Mouse (Mus musculus): ENCODE data around the gene Pakap. TPM values are rescaled to one million over a fixed set of nuclear protein-coding genes. Genes with fewer than 3 reads are reported as not detected.

Gene Pakap
- polyA plus RNA-seq, 1 experiment from 2014 or later: 24.7 TPM

DNA sequence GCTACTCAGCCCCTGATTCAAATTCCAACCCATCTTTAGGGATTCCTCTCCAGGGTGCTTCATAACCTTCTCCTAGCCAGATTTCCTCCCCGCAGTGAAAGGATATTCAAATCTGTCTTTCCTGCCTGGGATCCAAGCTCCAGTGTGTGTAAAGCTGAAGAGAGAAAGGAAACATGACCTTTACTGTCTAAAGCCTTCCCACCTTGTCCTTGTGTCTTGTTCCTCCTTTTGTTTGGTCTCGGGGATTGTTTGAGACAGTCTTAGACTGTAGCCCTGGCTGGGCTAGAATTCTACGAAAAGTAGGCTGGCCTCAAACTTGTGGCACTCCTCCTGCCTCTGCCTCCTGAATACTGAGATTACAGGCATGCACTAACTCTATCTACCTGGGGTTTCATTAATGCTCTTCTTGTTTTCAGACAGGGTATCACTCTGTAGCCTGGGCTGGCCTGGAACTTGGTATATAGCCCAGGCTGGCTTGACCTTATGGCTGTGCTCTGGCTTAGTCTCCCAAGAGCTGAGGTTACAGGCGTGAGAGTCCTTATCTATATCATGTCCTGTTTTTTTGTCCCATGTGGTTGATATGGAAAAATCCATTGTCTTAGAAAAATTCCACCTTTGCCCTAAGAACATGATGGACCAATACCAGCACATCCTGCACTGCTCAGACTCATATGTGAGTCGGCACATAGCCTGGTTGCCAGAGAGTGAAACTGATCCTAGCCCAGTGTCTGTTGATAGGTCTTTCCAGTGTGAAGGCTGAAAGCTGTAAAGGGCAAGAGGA lies 126.6 kb downstream of the Pakap start:
- WGBS: 79% methylated on average over 5 of the region's 5 CpGs
- no peak overlapping the region for H3K9ac ChIP-seq
- no peaks in the 10 kb centered on the region for H3K27me3 ChIP-seq (replicated peaks)
- H3K36me3 ChIP-seq: no peaks in the 10 kb centered on the region
- no peak for ATAC-seq (ENCODE audit: insufficient read depth, low FRiP score, low read depth)
- no peak overlapping the region for H3K4me2 ChIP-seq
- H3K27ac ChIP-seq: no peak overlapping the region
- no peak overlapping the region for H3K4me3 ChIP-seq (replicated peaks)
- no peaks in the 10 kb centered on the region for H3K4me1 ChIP-seq
- no peaks in the 10 kb centered on the region for H3K9me3 ChIP-seq

DNA sequence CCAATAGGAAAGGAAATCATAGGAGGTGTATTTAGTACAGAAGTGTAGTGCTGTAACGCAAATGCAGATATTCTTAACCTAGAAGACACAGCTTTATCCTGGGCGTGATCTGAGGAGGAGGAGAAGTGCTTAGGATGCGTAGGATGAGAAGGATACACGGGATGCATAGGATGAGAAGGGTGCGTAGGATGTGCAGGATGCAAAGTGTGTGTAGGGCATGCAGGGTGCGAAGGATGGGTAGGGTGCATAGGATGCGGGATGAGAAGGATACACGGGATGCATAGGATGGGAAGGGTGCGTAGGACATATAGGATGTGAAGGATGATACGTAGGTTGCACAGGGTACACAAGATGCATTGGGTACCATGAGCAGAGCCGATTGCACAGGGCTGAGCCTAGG lies 129.0 kb downstream of the Pakap start:
- H3K4me1 ChIP-seq: no peaks in the 10 kb centered on the region
- H3K9me3 ChIP-seq: no peaks in the 10 kb centered on the region
- no peak for ATAC-seq (ENCODE audit: insufficient read depth, low FRiP score, low read depth)
- H3K36me3 ChIP-seq: no peaks in the 10 kb centered on the region
- no peak overlapping the region for H3K9ac ChIP-seq
- 92% methylated on average over 11 of the region's 11 CpGs for WGBS
- no peak overlapping the region for H3K4me3 ChIP-seq (replicated peaks)
- no peaks in the 10 kb centered on the region for H3K27me3 ChIP-seq (replicated peaks)
- H3K4me2 ChIP-seq: no peak overlapping the region
- H3K27ac ChIP-seq: no peak overlapping the region

DNA sequence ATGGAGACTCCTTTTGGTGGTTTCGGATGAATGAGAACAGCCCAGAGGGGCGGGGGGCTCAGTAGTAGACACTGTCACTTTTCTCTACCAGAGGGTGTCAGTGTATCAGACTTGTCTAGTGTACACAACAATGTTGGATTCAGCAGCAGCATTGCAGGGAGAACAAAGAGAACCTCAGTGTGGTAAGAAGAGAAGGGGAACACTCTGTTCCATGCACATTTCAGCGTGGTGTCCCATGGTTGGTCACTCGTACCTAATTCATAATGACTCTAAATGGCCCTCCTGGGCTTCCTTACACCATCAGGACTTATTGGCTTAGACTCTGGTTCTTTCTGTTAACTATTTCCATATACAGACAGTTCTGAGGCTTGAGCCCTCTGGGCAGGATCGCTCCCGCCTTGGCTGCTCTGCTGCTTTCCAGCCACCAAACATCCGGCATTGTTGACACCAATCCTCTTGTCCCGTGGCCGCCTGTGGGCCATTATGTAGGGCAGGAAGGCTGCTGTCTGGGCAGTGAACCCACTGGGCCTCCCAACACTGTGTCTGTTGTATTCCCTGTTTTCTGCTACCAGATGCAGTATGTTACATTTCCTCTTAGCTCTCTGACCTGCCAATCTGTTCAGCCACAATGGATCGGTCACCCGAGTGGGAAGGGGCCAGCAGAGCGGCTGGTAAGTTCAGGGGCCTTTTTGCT lies 130.1 kb downstream of the Pakap start:
- Histone ChIP-seq H3K9ac (no peak overlapping the region), H3K4me3 (replicated peaks) (no peak overlapping the region), H3K27me3 (replicated peaks) (no peaks in the 10 kb centered on the region), H3K4me1 (no peaks in the 10 kb centered on the region), H3K27ac (no peak overlapping the region), H3K36me3 (no peaks in the 10 kb centered on the region), H3K4me2 (no peak overlapping the region), H3K9me3 (no peaks in the 10 kb centered on the region)
- no peak for ATAC-seq (ENCODE audit: insufficient read depth, low FRiP score, low read depth)
- WGBS: 81% methylated on average over 12 of the region's 12 CpGs

DNA sequence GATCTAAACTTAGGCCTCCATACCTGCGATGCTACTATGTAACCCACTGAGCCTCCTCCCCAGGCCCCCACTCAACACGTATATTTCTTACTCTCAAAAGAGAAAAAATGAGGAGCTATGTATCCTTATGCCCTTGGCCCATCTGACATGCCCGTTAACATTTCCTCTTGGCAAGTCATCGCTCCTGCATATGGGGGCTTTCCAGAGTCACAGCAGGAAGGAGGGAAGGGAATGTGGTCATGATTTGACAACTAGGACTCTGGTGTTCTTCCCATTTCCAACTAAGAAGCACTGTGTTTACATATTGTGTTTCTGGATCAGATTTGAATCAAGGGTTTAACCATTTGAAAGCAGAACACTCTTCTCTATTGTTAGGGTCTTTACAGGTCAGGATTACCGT lies 133.6 kb downstream of the Pakap start:
- Histone ChIP-seq H3K9me3 (no peaks in the 10 kb centered on the region), H3K4me3 (replicated peaks) (no peak overlapping the region), H3K27ac (no peak overlapping the region), H3K4me2 (no peak overlapping the region), H3K9ac (no peak overlapping the region), H3K27me3 (replicated peaks) (no peaks in the 10 kb centered on the region), H3K4me1 (no peaks in the 10 kb centered on the region), H3K36me3 (no peaks in the 10 kb centered on the region)
- no peak for ATAC-seq (ENCODE audit: insufficient read depth, low FRiP score, low read depth)
- WGBS: 70% methylated on average over 5 of the region's 5 CpGs

DNA sequence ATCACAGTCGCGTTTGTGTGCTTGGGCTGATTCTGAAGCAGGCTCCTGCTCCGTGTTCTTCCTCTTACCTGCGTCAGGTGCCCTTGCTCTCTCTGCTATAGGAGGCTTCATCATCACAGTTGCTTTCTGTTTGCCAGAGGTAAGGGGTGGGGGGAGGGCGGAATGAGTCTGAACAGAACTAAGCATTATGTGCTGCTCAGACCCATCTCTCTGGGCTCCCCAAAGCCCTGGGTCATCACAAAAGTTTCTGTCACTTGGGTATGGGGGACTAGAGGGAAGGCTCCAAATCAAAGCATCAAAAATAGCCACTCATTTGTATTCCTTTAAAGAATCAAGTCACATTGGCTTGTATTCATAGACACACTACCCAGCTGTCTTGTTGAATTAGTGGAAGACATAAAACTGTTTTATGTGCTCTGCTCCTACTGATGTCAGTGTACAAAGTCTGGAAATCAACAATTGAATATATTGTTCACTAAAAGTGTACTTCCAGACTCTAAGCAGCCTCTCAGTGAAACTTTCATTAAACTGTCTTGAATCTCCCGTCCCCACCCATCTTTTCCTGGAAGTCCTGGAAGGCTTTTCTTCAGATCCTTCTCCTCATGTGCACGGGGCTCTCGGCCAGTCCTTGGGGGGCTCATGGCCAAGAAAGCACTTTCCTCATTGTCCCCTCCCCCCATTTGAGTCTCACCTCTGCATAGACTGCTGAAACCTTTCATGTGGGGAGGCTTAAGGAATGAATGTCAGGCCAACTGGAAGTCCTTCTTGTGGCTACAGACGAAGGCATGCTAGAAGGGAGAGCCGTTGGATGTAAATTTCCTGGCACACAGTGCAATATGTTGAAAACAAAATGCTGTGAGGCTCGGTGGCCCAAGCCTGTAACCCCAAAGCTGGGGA lies 135.8 kb downstream of the Pakap start:
- Histone ChIP-seq H3K4me2 (no peak overlapping the region), H3K9ac (no peak overlapping the region), H3K4me3 (replicated peaks) (no peak overlapping the region), H3K27me3 (replicated peaks) (no peaks in the 10 kb centered on the region), H3K36me3 (no peaks in the 10 kb centered on the region), H3K9me3 (no peaks in the 10 kb centered on the region), H3K27ac (no peak overlapping the region), H3K4me1 (no peaks in the 10 kb centered on the region)
- ATAC-seq (ENCODE audit: insufficient read depth, low FRiP score, low read depth): no peak
- WGBS: 71% methylated on average over 11 of the region's 11 CpGs

DNA sequence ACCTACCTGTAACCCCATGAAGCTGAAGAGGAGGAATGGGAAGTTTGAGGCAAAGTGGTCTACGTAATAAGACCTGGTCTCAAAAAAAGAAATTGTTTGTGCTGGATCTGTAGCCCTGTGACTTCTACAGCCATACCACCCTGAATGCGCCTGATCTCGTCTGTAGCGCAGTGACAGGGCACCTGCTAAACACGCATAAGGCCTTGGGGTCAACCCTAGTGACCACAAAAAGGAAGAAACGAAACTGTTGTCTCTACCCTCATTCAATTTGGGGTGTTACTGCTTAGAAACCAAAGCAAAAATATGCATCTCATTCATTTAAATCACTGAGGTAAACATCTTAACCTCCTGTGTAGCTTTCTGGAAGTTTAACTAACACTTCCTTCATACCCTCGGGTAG lies 136.6 kb downstream of the Pakap start:
- Histone ChIP-seq H3K4me1 (no peaks in the 10 kb centered on the region), H3K36me3 (no peaks in the 10 kb centered on the region), H3K27me3 (replicated peaks) (no peaks in the 10 kb centered on the region), H3K4me2 (no peak overlapping the region), H3K9ac (no peak overlapping the region), H3K4me3 (replicated peaks) (no peak overlapping the region), H3K9me3 (no peaks in the 10 kb centered on the region), H3K27ac (no peak overlapping the region)
- 90% methylated on average over 7 of the region's 7 CpGs for WGBS
- ATAC-seq (ENCODE audit: insufficient read depth, low FRiP score, low read depth): no peak

DNA sequence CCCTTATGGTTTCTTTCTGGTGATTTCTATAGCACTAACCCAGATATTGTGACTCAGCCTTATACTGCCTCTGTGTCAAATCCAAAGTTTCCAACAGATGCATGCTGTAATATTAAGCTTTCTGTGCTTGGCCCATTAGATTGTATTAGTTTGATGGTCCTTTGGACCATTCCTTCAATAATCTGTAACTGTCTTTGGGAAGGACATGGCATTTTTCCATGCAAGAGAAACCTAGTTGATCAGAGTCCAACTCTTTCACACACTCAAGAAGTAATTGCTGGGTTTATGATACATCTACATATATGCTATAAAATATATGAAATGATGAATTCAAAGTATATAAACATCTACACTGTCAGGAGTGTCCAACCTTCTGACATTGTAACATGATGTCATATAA lies 147.9 kb downstream of the Pakap start:
- ATAC-seq (ENCODE audit: insufficient read depth, low FRiP score, low read depth): no peak
- Histone ChIP-seq H3K4me2 (no peak overlapping the region), H3K4me1 (no peaks in the 10 kb centered on the region), H3K27me3 (replicated peaks) (no peaks in the 10 kb centered on the region), H3K9ac (no peak overlapping the region), H3K4me3 (replicated peaks) (no peak overlapping the region), H3K27ac (no peak overlapping the region), H3K36me3 (no peaks in the 10 kb centered on the region), H3K9me3 (no peaks in the 10 kb centered on the region)

DNA sequence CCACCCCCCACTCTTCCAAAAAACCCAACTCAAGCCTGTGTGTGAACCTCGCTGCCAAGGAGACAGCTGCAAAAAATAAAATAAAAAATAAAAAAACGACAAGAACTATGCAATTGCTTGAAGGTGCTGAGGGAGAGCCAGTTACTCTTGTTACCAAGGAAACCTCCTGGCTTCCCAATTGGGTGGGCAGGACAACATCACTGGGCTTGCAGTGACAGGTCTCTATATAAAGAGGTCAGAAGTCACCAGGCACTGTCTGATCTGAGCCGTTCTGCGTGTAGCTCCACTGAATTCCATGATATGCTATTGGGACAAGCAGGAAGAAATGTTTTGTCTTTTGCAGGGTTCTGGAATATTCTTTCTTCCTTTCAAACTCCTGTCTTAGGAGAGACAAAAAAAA lies 148.8 kb downstream of the Pakap start:
- Histone ChIP-seq H3K27ac (no peak overlapping the region), H3K4me3 (replicated peaks) (no peak overlapping the region)
- no peak for ATAC-seq (ENCODE audit: insufficient read depth, low FRiP score, low read depth)

DNA sequence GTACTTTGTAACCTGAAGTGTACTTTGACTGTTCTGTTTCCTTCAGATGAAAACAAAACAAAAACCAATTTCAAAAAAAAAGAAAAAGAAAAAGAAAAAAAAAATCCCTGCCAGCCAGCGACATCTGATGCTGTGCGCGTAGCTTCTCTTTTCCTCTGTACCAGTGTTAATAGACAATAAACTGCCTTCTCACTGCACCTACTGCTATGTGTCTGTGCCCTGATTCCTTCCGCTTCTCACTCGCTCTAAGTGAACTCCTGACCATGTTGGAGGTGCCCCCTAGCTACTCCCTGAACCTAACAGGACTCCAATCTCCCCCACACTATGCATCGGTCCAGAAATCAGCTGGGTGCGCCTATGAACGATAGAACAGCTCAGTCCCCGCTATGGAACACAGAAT lies 149.4 kb downstream of the Pakap start, which contains the start of gene Akap2:
TSS of gene Akap2 (plus strand) at position 304 of the 400 bp plus-strand sequence.
- Histone ChIP-seq H3K4me1 (no peaks in the 10 kb centered on the region), H3K36me3 (no peaks in the 10 kb centered on the region), H3K27me3 (replicated peaks) (no peaks in the 10 kb centered on the region), H3K4me3 (replicated peaks) (no peak within 1 kb of the TSS), H3K9me3 (no peaks in the 10 kb centered on the region), H3K27ac (no peak within 1 kb of the TSS), H3K4me2 (no peak within 1 kb of the TSS), H3K9ac (no peak within 1 kb of the TSS)
- ATAC-seq (ENCODE audit: insufficient read depth, low FRiP score, low read depth): no peak
- 88% methylated on average over 9 of the region's 9 CpGs for WGBS

More for the DNA sequence above, 148.8 kb downstream of the Pakap start:
- Histone ChIP-seq H3K36me3 (no peaks in the 10 kb centered on the region), H3K27me3 (replicated peaks) (no peaks in the 10 kb centered on the region), H3K4me1 (no peaks in the 10 kb centered on the region), H3K9me3 (no peaks in the 10 kb centered on the region), H3K9ac (no peak overlapping the region), H3K4me2 (no peak overlapping the region)
- WGBS: 38% methylated on average over 4 of the region's 4 CpGs

DNA sequence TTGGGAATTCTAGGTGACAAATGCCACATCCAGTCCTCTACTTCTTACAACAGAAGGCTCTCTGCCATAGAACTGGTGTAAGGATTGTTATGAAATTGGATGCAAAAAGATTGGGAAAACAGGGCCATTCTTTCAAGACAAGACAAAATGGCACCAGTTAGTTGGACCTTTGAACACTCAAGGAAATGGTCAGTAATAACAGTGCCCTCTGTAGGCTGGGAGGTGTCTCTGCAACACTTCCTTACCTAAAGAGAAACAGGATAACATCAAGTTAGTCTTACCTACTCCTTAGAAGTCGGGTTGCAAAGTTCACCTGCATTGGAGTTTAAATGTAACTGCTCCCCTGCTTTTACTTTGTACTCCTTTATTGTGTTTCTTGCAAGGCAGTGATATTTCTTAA lies 151.4 kb downstream of the Pakap start:
- Histone ChIP-seq H3K36me3 (no peaks in the 10 kb centered on the region), H3K4me1 (no peaks in the 10 kb centered on the region), H3K9ac (no peak overlapping the region), H3K4me2 (no peak overlapping the region), H3K9me3 (no peaks in the 10 kb centered on the region), H3K4me3 (replicated peaks) (no peak overlapping the region), H3K27ac (no peak overlapping the region), H3K27me3 (replicated peaks) (no peaks in the 10 kb centered on the region)
- ATAC-seq (ENCODE audit: insufficient read depth, low FRiP score, low read depth): no peak
- 74% methylated on average over 1 of the region's 1 CpGs for WGBS

DNA sequence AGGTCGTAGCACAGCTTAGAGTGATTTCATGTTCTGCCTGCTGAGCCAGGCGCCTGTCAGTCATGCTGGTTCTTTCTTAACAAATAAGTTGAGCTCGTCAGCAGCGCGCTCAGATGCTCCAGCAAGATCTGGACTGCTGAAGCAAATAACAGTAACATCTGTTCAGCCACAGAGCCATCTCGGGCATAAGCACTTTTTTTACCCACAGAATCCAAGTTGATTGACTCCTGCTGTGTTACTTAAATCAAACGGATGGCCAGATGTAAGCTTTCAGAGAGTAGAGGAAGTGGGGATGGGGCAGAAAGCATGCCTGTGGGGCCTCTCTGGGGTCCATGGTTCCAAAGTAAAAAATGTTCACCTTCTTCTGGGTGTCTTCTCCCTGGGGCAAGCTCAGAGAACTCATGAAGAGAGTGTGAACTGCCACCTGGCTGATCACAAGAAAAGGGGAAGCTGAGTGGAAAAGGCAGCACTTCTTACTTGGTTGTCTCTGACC lies 152.9 kb downstream of the Pakap start:
- no peaks in the 10 kb centered on the region for H3K36me3 ChIP-seq
- no peaks in the 10 kb centered on the region for H3K9me3 ChIP-seq
- H3K9ac ChIP-seq: no peak overlapping the region
- no peak for ATAC-seq (ENCODE audit: insufficient read depth, low FRiP score, low read depth)
- no peak overlapping the region for H3K27ac ChIP-seq
- H3K4me2 ChIP-seq: no peak overlapping the region
- WGBS: 31% methylated on average over 7 of the region's 7 CpGs
- no peaks in the 10 kb centered on the region for H3K4me1 ChIP-seq
- no peak overlapping the region for H3K4me3 ChIP-seq (replicated peaks)
- no peaks in the 10 kb centered on the region for H3K27me3 ChIP-seq (replicated peaks)

DNA sequence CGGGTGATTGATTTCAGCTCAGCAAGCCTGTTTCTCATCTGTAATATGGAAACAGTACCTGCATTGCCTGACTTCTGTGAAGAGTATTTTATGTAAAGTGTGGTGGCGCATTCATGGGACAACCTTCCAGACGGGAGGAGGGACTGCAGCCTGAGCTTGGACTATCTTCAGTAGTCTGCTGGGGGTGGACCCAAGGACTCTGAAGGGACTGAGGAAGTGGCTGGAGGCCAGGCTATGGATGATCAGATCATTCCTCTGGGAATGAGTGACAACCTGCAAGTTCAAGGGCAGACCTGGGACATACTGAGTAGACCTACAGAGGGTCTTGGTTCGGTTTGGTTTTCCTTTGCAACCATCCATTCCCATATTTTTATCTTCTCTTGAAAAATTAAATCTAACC lies 154.3 kb downstream of the Pakap start:
- Histone ChIP-seq H3K4me2 (no peak overlapping the region), H3K9me3 (no peaks in the 10 kb centered on the region), H3K27ac (no peak overlapping the region), H3K9ac (no peak overlapping the region), H3K4me3 (replicated peaks) (no peak overlapping the region), H3K4me1 (no peaks in the 10 kb centered on the region), H3K36me3 (no peaks in the 10 kb centered on the region), H3K27me3 (replicated peaks) (no peaks in the 10 kb centered on the region)
- no peak for ATAC-seq (ENCODE audit: insufficient read depth, low FRiP score, low read depth)
- WGBS: 82% methylated on average over 4 of the region's 4 CpGs
